Mouse (Mus musculus) layer of hippocampus, adult 6 months (tissue): Measurements from ENCODE around the gene Prkx. TPM values are rescaled to one million over a fixed set of nuclear protein-coding genes. Genes with fewer than 3 reads are reported as not detected.

Experiments
- long read RNA-seq, 2 experiments: library from polyadenylated mRNA; unstranded; transcript quantifications; one replicate each; pipeline ENCODE4 v2.0.0; 2019 to 2020
- polyA plus RNA-seq: library from polyadenylated mRNA; unstranded; fragments of <200 nt; fragmentation: Nextera tagmentation; gene quantifications from 2 replicates; pipeline ENCODE4 v1.2.3, GENCODE M21; 2021

The Prkx gene
- 3.2 and 3.9 TPM in 2 replicates for polyA plus RNA-seq
- long read RNA-seq, experiment 1, full-length matches to known transcripts, result 8 of 17 reads
- long read RNA-seq, experiment 1, partial matches to known transcripts, result 0 of 17 reads
- long read RNA-seq, experiment 1, other reads (novel, unspliced or antisense), result 9 of 17 reads
- long read RNA-seq, experiment 2, full-length matches to known transcripts, result 26 of 42 reads
- long read RNA-seq, experiment 2, partial matches to known transcripts, result 4 of 42 reads
- long read RNA-seq, experiment 2, other reads (novel, unspliced or antisense), result 12 of 42 reads

DNA sequence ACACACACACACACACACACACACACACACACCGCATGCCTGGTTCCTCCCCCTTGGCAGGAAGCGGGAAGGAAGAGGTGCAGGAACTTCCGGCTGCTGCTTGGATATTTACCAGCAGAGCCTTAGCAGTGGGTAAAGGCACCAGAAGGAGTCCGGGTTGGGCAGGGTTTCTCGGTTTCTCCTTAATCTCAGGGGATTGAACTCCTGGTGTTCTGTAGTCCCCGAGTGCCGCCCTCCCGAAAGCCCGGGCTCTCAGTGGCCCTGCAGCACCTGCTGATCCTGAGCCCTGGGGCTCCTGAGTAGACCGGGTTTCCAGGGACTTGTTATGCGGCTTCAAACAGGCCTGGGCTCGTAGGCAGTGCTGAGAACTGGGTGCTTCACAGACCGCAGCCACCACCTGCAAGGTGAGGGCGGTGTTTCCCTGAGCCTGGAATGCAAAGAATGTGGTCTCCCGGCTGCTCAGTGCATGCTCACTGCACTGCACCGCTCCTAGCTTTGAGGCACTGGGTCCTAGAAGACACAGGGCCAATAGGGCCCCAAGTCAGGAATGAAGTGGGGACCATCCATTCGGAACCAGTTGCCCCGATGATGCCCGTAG lies at the start of gene Prkx:
Gene Prkx (minus strand): TSS at position 41 of the 598 bp plus-strand sequence.

Other genes with a start within 250 kb of the Prkx start
- not detected in 2 replicates for gene Pbsn, start 57.3 kb upstream of the Prkx start, polyA plus RNA-seq
- not detected in 2 replicates for gene Gm14744, start 68.5 kb upstream of the Prkx start, polyA plus RNA-seq
- not detected in 2 replicates for gene 5430402E10Rik, start 128.8 kb upstream of the Prkx start, polyA plus RNA-seq